Mouse (Mus musculus) megakaryocyte-erythroid progenitor cell, adult 5-6 weeks (primary cell): ENCODE data around the gene Copz2. TPM values are rescaled to one million over a fixed set of nuclear protein-coding genes. Genes with fewer than 3 reads are reported as not detected.
A peak's percentile ranks its signal among the peaks of the same experiment; 100 is the strongest.

Experiments
- ATAC-seq: replicated peaks from 2 replicates; pipeline ENCODE4 v1.8.0; 2016; ENCODE audit warnings: mild to moderate bottlenecking, inconsistent platforms; ENCODE audit not compliant: severe bottlenecking, poor library complexity, low FRiP score, low TSS enrichment
- total RNA-seq, 2 experiments: library from RNA; stranded (forward) in 1 of 2; stranded (reverse) in 1 of 2; fragments of 200-1000, 215-1000 nt in 1 of 2; fragments of >200 nt in 1 of 2; fragmentation: Nextera tagmentation in 1 of 2; gene quantifications; 2 replicates each; pipeline ENCODE4 v1.2.3; 2014 to 2017

Gene Copz2
- total RNA-seq, 2 experiments from 2014 or later = 3.2 TPM; not detected in 1

GRCm38 (mm10) chr11:96860564-96860963 is 10.9 kb downstream of the Copz2 start:
- peak; percentile 61 for ATAC-seq

GRCm38 (mm10) chr11:96861446-96861845 is 11.8 kb downstream of the Copz2 start:
- ATAC-seq = peak; percentile 6; the same call in 1 of the 2 replicates

GRCm38 (mm10) chr11:96861878-96862289 is 12.2 kb downstream of the Copz2 start:
- peak; percentile 91 for ATAC-seq

GRCm38 (mm10) chr11:96862534-96862933 is 12.9 kb downstream of the Copz2 start:
- ATAC-seq = no peak

- no peak for ATAC-seq
Measured at GRCm38 (mm10) chr11:96863206-96863995, 13.7 kb downstream of the Copz2 start.

- ATAC-seq = 0 out of 2 replicates have a peak, but pooled peaks have one; percentile 47
Measured at GRCm38 (mm10) chr11:96867149-96867548, 17.5 kb downstream of the Copz2 start.

- ATAC-seq = 0 out of 2 replicates have a peak, but pooled peaks have one; percentile 24
Measured at GRCm38 (mm10) chr11:96872441-96873379, 23.0 kb downstream of the Copz2 start.

- ATAC-seq = no peak
Measured at GRCm38 (mm10) chr11:96873601-96874140, 24.0 kb downstream of the Copz2 start.

- no peak for ATAC-seq
Measured at GRCm38 (mm10) chr11:96875270-96875669, 25.6 kb downstream of the Copz2 start.

- no peak for ATAC-seq
Measured at GRCm38 (mm10) chr11:96875745-96876144, 26.1 kb downstream of the Copz2 start.

- ATAC-seq = no peak
Measured at GRCm38 (mm10) chr11:96876300-96877040, 26.8 kb downstream of the Copz2 start.

GRCm38 (mm10) chr11:96877071-96877470 is 27.4 kb downstream of the Copz2 start:
- ATAC-seq = no peak

- peak; percentile 56; the same call in 1 of the 2 replicates for ATAC-seq
Measured at GRCm38 (mm10) chr11:96878715-96879114, 29.0 kb downstream of the Copz2 start.

GRCm38 (mm10) chr11:96879359-96879758 is 29.7 kb downstream of the Copz2 start:
- ATAC-seq = no peak

- no peak for ATAC-seq
Measured at GRCm38 (mm10) chr11:96880296-96880695, 30.6 kb downstream of the Copz2 start.

GRCm38 (mm10) chr11:96885901-96886340 is 36.3 kb downstream of the Copz2 start:
- ATAC-seq = no peak

GRCm38 (mm10) chr11:96886942-96887546 is 37.4 kb downstream of the Copz2 start:
- no peak for ATAC-seq

- ATAC-seq = no peak
Measured at GRCm38 (mm10) chr11:96891784-96892527, 42.3 kb downstream of the Copz2 start.
